Comparison of ENCODE assay signal across 22 mouse cellular contexts in genomic region chr14:118866014-118866811, GRCm38 (mm10). TPM values are rescaled to one million over a fixed set of nuclear protein-coding genes. Genes with fewer than 3 reads are reported as not detected.
DNase-seq lines count a peak whose midpoint lies in the region; ATAC-seq lines count a peak whose summit lies in the region.
"Had no signal": no experiment of that assay in that cellular context is flagged by ENCODE, and none has a peak within 500 bp of the region (broad histone marks: within the 10 kb centered on the region; RNA-seq: fewer than 3 reads in every experiment).

No protein-coding gene starts in this region.

- H3K4me2 ChIP-seq in lung, embryonic 15.5 days = no peak overlapping the region
- peak overlapping the region; percentile 4; the same call in 1 of the 2 replicates for H3K4me2 ChIP-seq in liver, embryonic 12.5 days
- no peak overlapping the region for H3K4me2 ChIP-seq in liver, embryonic 16.5 days (ENCODE audit: low read depth, low read length)
- H3K4me2 ChIP-seq: embryonic facial prominence, embryonic 12.5 days; forebrain, embryonic 12.5 days; heart, embryonic 11.5 days; heart, embryonic 15.5 days; hindbrain, embryonic 14.5 days had no signal

- H3K9ac ChIP-seq in lung, embryonic 15.5 days = no peak overlapping the region
- H3K9ac ChIP-seq in liver, embryonic 12.5 days = 0 out of 2 replicates have a peak overlapping the region, but pooled peaks have one; percentile 15
- no peak overlapping the region for H3K9ac ChIP-seq in liver, embryonic 16.5 days (ENCODE audit: low read depth, low read length)
- H3K9ac ChIP-seq: embryonic facial prominence, embryonic 12.5 days; forebrain, embryonic 12.5 days; heart, embryonic 15.5 days; hindbrain, embryonic 14.5 days had no signal

- peaks cover 15% of the 10 kb centered on the region for H3K4me1 ChIP-seq in lung, embryonic 15.5 days
- H3K4me1 ChIP-seq in liver, embryonic 12.5 days = peaks cover 47% of the 10 kb centered on the region
- H3K4me1 ChIP-seq in liver, embryonic 16.5 days (ENCODE audit: control insufficient read depth, low read depth, low read length) = peaks cover 21% of the 10 kb centered on the region
- H3K4me1 ChIP-seq in forebrain, embryonic 10.5 days = peaks cover 20% of the 10 kb centered on the region
- H3K4me1 ChIP-seq: heart, embryonic 15.5 days had no signal

- H3K27ac ChIP-seq in lung, embryonic 15.5 days = 0 out of 2 replicates have a peak overlapping the region, but pooled peaks have one; percentile 11
- H3K27ac ChIP-seq in liver, embryonic 12.5 days = no peak overlapping the region
- H3K27ac ChIP-seq in liver, embryonic 16.5 days (ENCODE audit: low read length) = no peak overlapping the region
- no peak overlapping the region for H3K27ac ChIP-seq in forebrain, embryonic 10.5 days
- H3K27ac ChIP-seq: embryonic facial prominence, embryonic 12.5 days; forebrain, embryonic 12.5 days; heart, adult 2 months; heart, embryonic 15.5 days; hindbrain, embryonic 10.5 days; hindbrain, embryonic 14.5 days had no signal

- 58% methylated on average over 10 of the region's 10 CpGs for WGBS in lung, embryonic 15.5 days
- 35% methylated on average over 10 of the region's 10 CpGs for WGBS in liver, embryonic 12.5 days (ENCODE audit: insufficient replicate concordance)
- WGBS in liver, embryonic 16.5 days (ENCODE audit: insufficient replicate concordance) = 31% methylated on average over 10 of the region's 10 CpGs
- WGBS in forebrain, embryonic 10.5 days = 93% methylated on average over 10 of the region's 10 CpGs

- no peak overlapping the region for H3K4me3 ChIP-seq in lung, embryonic 15.5 days
- H3K4me3 ChIP-seq in liver, embryonic 12.5 days = no peak overlapping the region
- no peak overlapping the region for H3K4me3 ChIP-seq in liver, embryonic 16.5 days (ENCODE audit: low read depth, low read length)
- H3K4me3 ChIP-seq in forebrain, embryonic 10.5 days = no peak overlapping the region
- H3K4me3 ChIP-seq: embryonic facial prominence, embryonic 12.5 days; forebrain, embryonic 12.5 days; heart, adult 2 months; heart, embryonic 15.5 days; hindbrain, embryonic 10.5 days had no signal

- DNase-seq in lung, adult 18-20 months = no peak
- DNase-seq in layer of hippocampus, postnatal 36 days = no peak
- DNase-seq in adrenal gland, postnatal 4 days (ENCODE audit: low spot score in 2 of 2) = no peak
- DNase-seq in forebrain, embryonic 10.5 days (ENCODE audit: extremely low spot score, low spot score) = no peak
- DNase-seq: adrenal gland, adult 2 months; adrenal gland, postnatal 36 days; cerebellum, adult 11 months; cerebellum, adult 8-10 months; cerebellum, postnatal 25 days; gastrocnemius, postnatal 10 days; heart, adult 2 months; heart, postnatal 14 days had no signal

- no peaks in the 10 kb centered on the region for H3K36me3 ChIP-seq in lung, embryonic 15.5 days
- no peaks in the 10 kb centered on the region for H3K36me3 ChIP-seq in liver, embryonic 12.5 days
- no peaks in the 10 kb centered on the region for H3K36me3 ChIP-seq in liver, embryonic 16.5 days (ENCODE audit: control insufficient read depth, insufficient read depth)
- no peaks in the 10 kb centered on the region for H3K36me3 ChIP-seq in forebrain, embryonic 10.5 days (replicated peaks)
- H3K36me3 ChIP-seq: embryonic facial prominence, embryonic 12.5 days; forebrain, embryonic 12.5 days; heart, embryonic 15.5 days had no signal

- ATAC-seq in lung, embryonic 15.5 days (ENCODE audit: borderline replicate concordance, extremely low read depth, low FRiP score, low TSS enrichment) = no peak
- ATAC-seq in liver, embryonic 12.5 days = peak; percentile 40; the same call in 1 of the 2 replicates
- peak; percentile 47; the same call in 1 of the 2 replicates for ATAC-seq in liver, embryonic 16.5 days (ENCODE audit: low read depth)
- ATAC-seq: forebrain, embryonic 16.5 days had no signal

- H3K9me3 ChIP-seq in lung, embryonic 15.5 days = no peaks in the 10 kb centered on the region
- H3K9me3 ChIP-seq in liver, embryonic 12.5 days (replicated peaks) = no peaks in the 10 kb centered on the region
- no peaks in the 10 kb centered on the region for H3K9me3 ChIP-seq in liver, embryonic 16.5 days (replicated peaks; ENCODE audit: control insufficient read depth, low read length)
- H3K9me3 ChIP-seq in forebrain, embryonic 10.5 days = no peaks in the 10 kb centered on the region
- H3K9me3 ChIP-seq: embryonic facial prominence, embryonic 12.5 days; forebrain, embryonic 12.5 days; heart, embryonic 15.5 days; hindbrain, embryonic 10.5 days had no signal

- H3K27me3 ChIP-seq in lung, embryonic 15.5 days = no peaks in the 10 kb centered on the region
- H3K27me3 ChIP-seq in liver, embryonic 12.5 days (replicated peaks) = no peaks in the 10 kb centered on the region
- H3K27me3 ChIP-seq in liver, embryonic 16.5 days (ENCODE audit: control insufficient read depth, insufficient read depth, low read depth, low read length) = no peaks in the 10 kb centered on the region
- 0 out of 2 replicates have a peak, but pooled peaks cover 6% of the 10 kb centered on the region for H3K27me3 ChIP-seq in forebrain, embryonic 10.5 days (ENCODE audit: poor library complexity, severe bottlenecking)
- H3K27me3 ChIP-seq: embryonic facial prominence, embryonic 12.5 days; forebrain, embryonic 12.5 days; heart, embryonic 15.5 days had no signal

RNA-seq across cellular contexts. Expression of gene Dzip1, which starts 59.0 kb away (rescaled TPM):
- polyA plus RNA-seq in lung, embryonic 15.5 days (2015; fragmentation: Nextera tagmentation; extraction: Ambion mirVana) = 16.7 and 18.2 TPM in 2 replicates
- 3.0 and 3.4 TPM in 2 replicates for polyA plus RNA-seq in liver, embryonic 12.5 days (2016; fragmentation: Nextera tagmentation; extraction: Ambion mirVana)
- polyA plus RNA-seq in liver, embryonic 16.5 days (2015; fragmentation: Nextera tagmentation; extraction: Ambion mirVana) = 1.4 and 1.7 TPM in 2 replicates
- 100 to 1,000 TPM; 115 to 130 TPM for total RNA-seq in layer of hippocampus, postnatal 36 days (2021)
- 10 to 100 TPM; 31.1 to 32.0 TPM for total RNA-seq in adrenal gland, postnatal 4 days (2021)
- polyA plus RNA-seq in forebrain, embryonic 10.5 days (2016; fragmentation: Nextera tagmentation; extraction: Ambion mirVana) = 13.0 and 13.9 TPM in 2 replicates
